Mouse (Mus musculus): ENCODE results near the gene Olfr92.

Gene Olfr92

GRCm38 (mm10) chr17:37063063-37063462, 56.8 kb downstream of the Olfr92 start:
- no peak for DNase-seq (ENCODE audit: low read depth, low spot score)

- DNase-seq (ENCODE audit: low read depth, low spot score): no peak
These were observed 57.7 kb downstream of the Olfr92 start for GRCm38 (mm10) chr17:37062101-37062641.

- no peak for DNase-seq (ENCODE audit: low read depth, low spot score)
These were observed 58.5 kb downstream of the Olfr92 start for GRCm38 (mm10) chr17:37061435-37061834.
